Mouse (Mus musculus): ENCODE measurements around the gene Rab6b.
"Not testable (repeated sequence)": the region's sequence is repeated elsewhere in the genome, so short reads cannot be mapped to it uniquely, and the experiment has no call there.

The Rab6b gene

DNA sequence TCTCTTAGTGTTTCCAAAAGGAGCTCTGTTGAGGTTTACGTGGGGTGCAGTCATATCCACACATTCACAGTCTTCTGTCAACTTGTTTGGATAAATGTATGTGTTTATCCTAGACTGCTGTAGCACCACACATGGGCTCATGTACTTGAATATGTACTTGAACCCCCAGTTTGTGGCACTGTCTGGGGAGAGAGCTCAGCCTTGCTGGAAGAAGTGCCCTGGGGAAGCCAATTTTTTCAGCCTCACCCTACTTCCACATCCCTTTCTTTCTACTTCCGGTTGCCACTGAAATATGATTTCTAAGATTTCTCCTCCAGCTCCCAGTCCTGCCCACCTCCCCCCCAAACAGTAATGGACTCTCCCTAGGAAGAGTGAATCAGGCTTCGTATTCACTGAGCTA, 17.9 kb upstream of the Rab6b start:
- DNase-seq (ENCODE audit: low read depth, low spot score) = no peak

DNA sequence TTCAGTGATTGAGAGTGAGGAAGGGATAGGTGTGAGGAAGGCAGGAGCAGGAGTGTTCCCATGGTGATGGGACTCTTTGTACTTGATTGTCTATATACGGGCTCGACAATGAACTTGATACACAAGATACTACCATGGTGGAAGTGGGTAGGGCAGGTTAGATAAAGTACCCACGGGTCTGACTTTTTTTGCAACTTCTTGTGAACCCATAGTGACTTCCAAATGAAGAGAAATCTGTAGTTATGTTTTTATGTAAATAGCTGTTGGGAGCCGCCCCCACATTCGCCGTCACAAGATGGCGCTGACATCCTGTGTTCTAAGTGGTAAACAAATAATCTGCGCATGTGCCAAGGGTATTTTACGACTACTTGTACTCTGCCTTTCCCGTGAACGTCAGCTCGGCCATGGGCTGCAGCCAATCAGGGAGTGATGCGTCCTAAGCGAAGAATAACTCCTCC, 3.2 kb upstream of the Rab6b start:
- DNase-seq (ENCODE audit: low read depth, low spot score) = not testable (repeated sequence)

DNA sequence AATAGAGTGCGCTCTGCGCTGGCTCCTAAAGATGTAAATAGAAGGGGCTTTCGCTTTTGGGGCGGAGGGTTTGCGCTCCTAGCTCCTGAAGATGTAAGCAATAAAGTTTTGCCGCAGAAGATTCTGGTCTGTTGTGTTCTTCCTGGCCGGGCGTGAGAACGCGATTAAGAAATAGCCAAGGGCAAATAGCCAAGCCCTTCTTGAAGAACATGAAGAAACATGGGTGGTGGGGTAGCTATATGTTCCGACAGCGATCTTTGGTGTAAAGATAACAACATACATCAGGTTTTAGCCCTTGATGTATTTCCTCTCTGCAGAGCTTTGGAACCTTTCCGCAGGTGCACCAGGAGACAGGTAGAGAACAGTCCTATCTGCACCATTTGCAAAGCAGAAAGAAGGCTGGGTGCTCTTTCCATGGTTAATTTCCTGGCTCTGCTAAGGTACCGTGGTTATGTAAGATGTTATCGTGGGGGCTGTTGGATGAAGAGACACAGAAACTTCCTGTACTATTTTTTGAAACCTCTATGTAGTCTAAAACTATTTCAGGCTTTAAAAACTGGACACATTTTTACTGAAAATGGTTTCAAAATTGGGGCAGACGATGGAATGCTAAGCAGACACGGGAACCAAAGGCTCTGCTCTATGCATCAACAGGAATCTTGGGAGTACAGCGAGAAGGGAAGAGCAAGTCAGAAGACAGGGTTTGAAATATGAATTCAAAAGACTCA, 2.5 kb upstream of the Rab6b start:
- DNase-seq (ENCODE audit: low read depth, low spot score) = no peak

DNA sequence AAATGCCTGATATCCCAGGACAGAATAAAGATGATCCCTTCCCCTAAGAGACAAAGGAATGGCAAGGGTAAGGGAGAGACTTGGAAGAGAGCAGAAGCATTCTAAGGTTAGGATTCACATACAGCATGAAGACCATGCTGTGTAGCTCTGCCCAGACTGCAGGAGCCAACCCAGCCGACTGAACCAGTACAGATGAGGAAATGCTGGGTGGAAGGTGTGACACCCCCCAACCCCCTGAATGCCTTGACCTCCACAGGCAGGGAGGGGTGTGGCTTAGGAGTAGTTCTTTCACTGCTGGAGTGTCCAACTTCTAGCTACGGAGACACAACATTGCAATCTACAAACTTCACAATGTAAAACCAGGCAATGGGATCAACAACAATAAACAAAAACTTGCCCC, 1.7 kb upstream of the Rab6b start:
- DNase-seq (ENCODE audit: low read depth, low spot score) = no peak

GRCm38 (mm10) chr9:103110727-103111501, 673 bp upstream of the Rab6b start:
- DNase-seq (ENCODE audit: low read depth, low spot score) = no peak

- DNase-seq (ENCODE audit: low read depth, low spot score) = peak; percentile 44
Observed at GRCm38 (mm10) chr9:103112471-103113271, 1.1 kb downstream of the Rab6b start.

DNA sequence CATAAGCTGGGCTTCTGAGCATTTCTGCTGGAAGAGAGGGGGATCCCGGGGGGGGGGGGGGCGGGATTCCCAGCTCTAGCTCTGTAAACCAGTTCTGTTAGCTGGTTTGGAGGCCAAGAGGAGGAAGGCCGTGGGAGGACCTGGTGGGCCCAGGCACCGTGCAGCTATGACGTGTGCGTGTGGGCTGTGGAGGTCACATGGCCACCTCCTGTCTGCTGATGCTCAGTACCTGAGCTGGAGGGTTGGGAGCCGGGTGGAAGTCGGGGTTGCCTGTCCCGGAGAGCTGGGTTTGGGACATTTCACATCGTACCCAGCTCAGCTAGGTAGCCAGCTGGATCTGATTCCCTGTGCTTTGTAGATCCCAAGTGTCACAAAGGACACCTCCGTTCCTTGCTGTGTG, 1.8 kb downstream of the Rab6b start:
- no peak for DNase-seq (ENCODE audit: low read depth, low spot score)

DNA sequence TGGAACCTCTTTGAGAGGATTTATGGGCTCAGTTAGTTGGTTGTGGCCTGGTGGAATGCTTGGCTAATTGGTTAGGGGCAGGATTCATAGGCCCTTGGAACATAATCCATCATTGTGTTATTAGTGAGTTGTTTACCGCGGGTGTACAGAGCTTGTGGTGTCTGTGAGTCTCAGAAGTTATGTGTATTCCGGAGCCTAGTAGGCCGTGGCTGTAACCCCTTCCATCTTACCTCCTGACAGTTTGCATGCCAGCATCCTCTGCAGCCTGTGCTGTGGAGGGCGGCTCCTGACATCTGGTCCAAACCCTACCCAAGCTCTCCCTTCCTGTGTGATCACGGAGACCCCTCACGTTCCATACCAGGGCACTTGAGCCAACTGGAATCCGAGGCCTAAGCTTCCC, 2.7 kb downstream of the Rab6b start:
- no peak for DNase-seq (ENCODE audit: low read depth, low spot score)

GRCm38 (mm10) chr9:103114901-103115300, 3.3 kb downstream of the Rab6b start:
- no peak for DNase-seq (ENCODE audit: low read depth, low spot score)

- DNase-seq (ENCODE audit: low read depth, low spot score) = no peak
Observed at GRCm38 (mm10) chr9:103116941-103117340, 5.4 kb downstream of the Rab6b start.

- DNase-seq (ENCODE audit: low read depth, low spot score) = no peak
Observed at GRCm38 (mm10) chr9:103117495-103117894, 5.9 kb downstream of the Rab6b start.

DNA sequence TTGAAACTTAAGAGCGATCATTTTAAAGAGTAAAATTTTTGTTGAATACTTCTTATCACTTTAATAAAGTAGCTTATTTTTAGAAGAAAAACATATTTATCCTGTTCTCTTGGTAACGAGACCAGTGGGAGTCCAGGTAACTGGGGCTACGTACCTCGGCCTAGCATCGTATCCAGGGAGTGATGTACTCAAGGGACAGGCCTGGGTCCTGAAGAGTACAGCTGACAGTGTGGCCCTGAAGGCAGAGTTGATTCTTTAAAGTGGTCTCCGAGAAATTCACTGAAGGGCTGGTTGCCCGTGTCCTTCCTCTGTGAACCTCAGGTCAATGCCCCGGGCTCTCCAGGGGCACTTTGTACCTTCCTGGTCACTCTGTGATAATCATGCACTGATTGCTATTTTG, 6.4 kb downstream of the Rab6b start:
- no peak for DNase-seq (ENCODE audit: low read depth, low spot score)

DNA sequence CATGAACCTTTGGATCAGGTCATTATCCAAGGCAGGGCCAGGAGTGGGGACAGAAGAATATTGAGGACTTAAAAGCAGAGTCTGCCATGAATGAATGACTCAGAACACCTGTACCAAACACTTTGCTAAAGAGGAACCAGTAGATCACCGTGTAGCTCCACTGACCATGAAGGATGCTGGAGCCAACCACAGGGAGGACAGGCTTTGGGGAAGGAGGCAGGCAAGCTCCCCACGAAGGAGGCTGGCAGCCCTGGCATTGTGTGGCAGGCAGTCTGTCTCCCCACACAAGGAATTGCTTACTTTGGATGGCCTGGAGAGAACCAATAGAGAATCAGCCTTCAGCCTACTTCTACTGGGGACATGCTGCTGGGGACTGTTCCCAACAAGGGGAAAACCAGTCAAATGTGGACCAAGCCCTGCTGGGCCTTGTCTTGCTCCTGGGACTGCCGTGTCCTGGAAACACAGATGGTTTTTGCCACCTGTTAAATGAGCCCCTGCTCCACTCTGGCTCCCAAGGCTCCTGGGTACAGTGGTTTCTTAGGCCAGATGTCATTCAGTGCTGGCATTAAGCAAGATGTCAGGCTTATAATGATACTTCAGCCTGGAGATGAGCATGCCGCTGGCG, 7.2 kb downstream of the Rab6b start:
- no peak for DNase-seq (ENCODE audit: low read depth, low spot score)

DNA sequence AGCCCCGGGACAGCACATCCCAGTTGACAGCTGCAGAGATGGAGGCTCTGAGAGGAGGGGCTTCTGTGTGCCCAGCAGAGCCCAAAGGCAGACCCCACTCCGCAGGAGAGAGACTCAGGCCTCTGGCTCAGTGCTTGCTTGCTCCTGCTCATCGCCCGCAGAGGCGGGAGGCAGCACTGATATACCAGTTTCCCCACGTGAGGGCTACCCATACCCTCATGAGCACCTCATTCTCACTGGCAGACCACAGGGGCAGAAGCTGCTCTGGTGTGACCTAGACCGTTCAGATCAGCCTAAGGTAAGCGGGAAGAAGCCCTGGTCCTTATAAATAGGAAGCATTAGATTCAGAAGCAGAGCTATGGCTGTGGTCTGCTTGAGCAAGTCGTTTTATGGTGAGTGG, 8.2 kb downstream of the Rab6b start:
- DNase-seq (ENCODE audit: low read depth, low spot score) = no peak

DNA sequence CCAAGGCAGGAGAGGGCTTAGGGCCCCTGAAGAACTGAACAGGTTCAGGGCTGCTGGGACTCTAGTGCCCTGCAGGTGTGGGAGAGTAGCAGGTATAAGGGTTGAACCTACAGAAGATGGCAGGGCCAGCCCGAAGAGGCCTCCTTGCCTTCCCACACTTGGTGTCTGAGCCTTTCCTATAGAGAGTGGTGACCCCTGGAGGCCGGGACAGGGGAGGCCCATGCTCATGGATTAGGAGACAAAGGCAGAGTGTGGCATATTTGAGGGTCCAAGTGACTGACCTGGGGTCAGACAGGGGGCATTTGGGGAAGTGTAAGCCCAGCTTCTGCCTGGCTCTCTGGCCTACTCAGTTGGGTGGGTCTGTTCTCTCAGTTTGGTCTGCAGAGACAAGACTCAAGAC, 8.6 kb downstream of the Rab6b start:
- DNase-seq (ENCODE audit: low read depth, low spot score) = no peak

GRCm38 (mm10) chr9:103121546-103121945, 10.0 kb downstream of the Rab6b start:
- no peak for DNase-seq (ENCODE audit: low read depth, low spot score)

DNA sequence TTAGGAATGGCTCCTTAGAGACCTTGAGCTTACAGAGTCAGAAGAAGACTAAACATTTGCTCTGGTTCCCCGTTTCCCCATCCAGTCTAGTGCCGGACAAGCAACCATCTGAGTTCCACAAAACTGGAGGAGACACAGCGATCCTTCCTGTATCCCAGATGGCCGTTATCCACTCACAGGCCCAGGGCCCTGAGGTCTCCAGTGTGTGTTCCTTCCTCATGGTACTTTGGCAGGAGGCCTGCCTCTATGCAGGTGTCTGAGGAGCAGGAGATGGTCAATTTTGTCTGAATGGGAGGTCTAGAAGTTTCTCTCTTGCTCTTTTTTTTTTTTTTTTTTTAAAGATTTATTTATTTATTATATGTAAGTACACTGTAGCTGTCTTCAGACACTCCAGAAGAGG, 13.2 kb downstream of the Rab6b start:
- no peak for DNase-seq (ENCODE audit: low read depth, low spot score)

DNA sequence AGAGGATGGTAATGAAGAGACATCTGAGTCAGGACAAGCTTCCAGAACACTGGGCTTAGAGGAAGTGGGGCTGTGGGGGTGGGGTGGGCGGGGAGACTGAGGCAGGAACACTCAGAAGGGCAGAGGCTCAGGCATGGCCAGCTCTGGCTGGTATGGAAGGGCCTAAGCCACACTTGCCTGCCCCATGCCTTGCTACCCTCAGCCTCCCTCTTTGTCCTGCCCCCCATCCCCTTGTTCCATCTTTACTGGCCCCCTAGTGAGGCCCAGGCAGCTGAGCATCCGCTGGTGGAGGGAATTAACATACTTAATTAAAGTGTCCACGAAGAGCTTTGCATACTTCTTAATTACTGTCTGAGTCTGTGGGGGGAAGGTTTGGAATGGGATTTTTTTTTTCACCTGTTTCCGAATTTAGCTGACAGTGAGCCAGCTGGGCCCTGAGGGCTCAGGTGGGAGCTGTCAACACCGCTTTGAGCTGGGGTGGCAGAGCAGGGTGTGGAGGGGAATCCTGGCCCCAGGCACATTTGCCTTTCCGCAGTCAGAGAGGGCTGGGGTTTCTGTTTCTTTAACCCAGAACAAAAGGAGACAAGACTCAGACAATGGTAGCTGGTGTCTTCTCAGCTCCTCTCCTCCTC, 22.0 kb downstream of the Rab6b start:
- peak; percentile 48 for DNase-seq (ENCODE audit: low read depth, low spot score)

DNA sequence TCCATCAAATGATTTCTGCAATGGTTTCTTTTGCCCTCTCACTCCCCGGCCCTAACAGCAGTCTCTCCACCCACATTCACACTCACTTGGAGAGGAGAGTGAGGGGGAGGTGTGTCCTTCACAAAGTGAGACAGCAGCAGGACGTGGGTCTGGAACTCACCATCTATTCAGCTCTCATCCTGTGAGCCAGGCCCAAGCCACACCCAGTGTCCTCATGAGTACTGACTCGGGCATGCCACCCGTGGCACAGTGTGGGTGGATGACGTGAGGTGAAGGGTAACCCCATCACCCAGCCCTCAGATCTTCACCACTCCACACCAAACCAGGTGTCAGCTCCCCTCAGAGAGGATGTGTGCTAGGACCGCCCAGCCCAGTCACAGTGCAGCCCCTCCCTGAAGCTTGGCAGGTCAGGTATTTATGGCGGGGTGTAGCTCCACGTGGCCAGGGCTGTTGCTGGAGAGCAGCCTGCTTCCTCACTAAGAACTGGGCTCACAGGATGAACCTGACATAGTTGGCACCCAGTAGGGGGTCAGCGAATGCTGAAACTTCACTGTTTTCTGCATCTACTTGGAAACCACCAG, 23.0 kb downstream of the Rab6b start:
- peak; percentile 49 for DNase-seq (ENCODE audit: low read depth, low spot score)

DNA sequence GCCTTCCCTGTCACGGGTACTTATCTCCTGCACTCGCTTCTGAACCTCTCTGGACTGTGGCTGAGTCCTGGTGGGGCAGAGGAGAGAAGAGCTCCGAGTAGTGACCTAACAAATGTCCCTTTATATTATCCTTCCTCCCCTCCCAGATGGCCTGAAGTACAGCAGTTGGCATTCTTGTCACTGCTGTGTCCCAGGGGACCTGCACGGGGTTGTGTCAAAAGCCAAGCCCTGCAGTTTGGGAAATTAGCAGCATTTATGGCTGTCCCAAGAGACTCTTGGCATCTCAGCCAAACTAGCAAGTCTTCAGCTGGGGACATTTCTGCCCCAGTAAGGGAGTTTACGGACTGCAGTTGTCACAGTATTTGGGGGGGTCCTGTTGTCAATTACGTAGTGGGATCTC, 27.9 kb downstream of the Rab6b start:
- no peak for DNase-seq (ENCODE audit: low read depth, low spot score)

DNA sequence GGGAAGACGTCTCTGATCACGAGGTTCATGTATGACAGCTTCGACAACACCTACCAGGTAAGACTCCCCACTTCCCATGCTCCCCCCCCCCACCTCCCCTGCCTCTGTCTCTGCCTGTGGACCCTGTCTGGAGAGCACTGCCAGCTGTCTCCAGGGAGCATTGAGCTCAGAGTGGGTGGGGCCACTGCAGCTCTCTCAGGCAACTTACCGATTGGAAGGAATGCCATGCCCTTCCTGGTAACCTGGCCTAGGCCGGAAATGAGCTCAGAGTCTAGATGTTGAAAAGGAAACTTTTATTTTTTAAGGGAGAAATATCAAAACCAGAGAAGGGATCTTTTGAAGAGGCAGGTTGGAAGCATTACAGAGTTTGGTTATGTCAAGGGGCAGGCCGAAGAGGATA, 28.8 kb downstream of the Rab6b start:
- DNase-seq (ENCODE audit: low read depth, low spot score) = no peak

Measured in ES-CJ7 (cell line).